Mouse (Mus musculus): ENCODE measurements around the gene Gm9964. TPM values are rescaled to one million over a fixed set of nuclear protein-coding genes. Genes with fewer than 3 reads are reported as not detected.
"Not testable (repeated sequence)": the region's sequence is repeated elsewhere in the genome, so short reads cannot be mapped to it uniquely, and the experiment has no call there.

The Gm9964 gene
- polyA plus RNA-seq, 1 experiment from 2014 or later, result not detected

- H3K4me1 ChIP-seq (ENCODE audit: control insufficient read depth, insufficient read depth, low read length), result peaks cover 20% of the 10 kb centered on the region
- no peak for ATAC-seq (replicated peaks; ENCODE audit: extremely low read depth, insufficient read depth, low FRiP score)
- 47% methylated on average over 9 of the region's 9 CpGs for WGBS
Measured at GRCm38 (mm10) chr11:79305697-79306340, 9.1 kb upstream of the Gm9964 start.

DNA sequence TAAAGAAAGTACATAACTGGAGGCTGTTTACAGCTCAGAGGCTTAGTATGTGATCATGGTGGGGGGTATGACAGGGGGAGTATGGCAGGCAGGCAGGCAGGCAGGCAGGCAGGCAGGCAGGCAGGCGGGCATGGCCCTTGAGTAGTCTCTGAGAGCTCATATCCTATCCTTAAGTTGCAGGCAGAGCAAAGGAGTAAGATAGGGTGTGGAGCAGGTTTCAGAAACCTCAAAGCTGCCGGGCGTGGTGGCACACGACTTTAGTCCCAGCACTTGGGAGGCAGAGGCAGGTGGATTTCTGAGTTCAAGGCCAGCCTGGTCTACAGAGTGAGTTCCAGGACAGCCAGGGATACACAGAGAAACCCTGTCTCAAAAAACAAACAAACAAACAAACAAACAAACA lies 7.5 kb upstream of the Gm9964 start:
- not testable (repeated sequence) for H3K9ac ChIP-seq (ENCODE audit: low read length); H3K9me3 ChIP-seq (replicated peaks; ENCODE audit: control insufficient read depth, low read length); H3K27me3 ChIP-seq (ENCODE audit: control insufficient read depth, insufficient read depth, low read length); H3K4me3 ChIP-seq (ENCODE audit: low read length); H3K36me3 ChIP-seq (ENCODE audit: control insufficient read depth, insufficient read depth); ATAC-seq (replicated peaks; ENCODE audit: extremely low read depth, insufficient read depth, low FRiP score); H3K27ac ChIP-seq (ENCODE audit: low read length); H3K4me2 ChIP-seq (ENCODE audit: low read depth, low read length)
- H3K4me1 ChIP-seq (ENCODE audit: control insufficient read depth, insufficient read depth, low read length), result peaks cover 20% of the 10 kb centered on the region
- 84% methylated on average over 4 of the region's 4 CpGs for WGBS

More at GRCm38 (mm10) chr11:79305697-79306340, 9.1 kb upstream of the Gm9964 start:
- no peaks in the 10 kb centered on the region for H3K27me3 ChIP-seq (ENCODE audit: control insufficient read depth, insufficient read depth, low read length)
- H3K4me2 ChIP-seq (ENCODE audit: low read depth, low read length), result 0 out of 2 replicates have a peak overlapping the region, but pooled peaks have one; percentile 22
- H3K9me3 ChIP-seq (replicated peaks; ENCODE audit: control insufficient read depth, low read length), result no peaks in the 10 kb centered on the region
- H3K27ac ChIP-seq (ENCODE audit: low read length), result peak overlapping the region; percentile 88
- H3K36me3 ChIP-seq (ENCODE audit: control insufficient read depth, insufficient read depth), result no peaks in the 10 kb centered on the region
- H3K9ac ChIP-seq (ENCODE audit: low read length), result no peak overlapping the region
- no peak overlapping the region for H3K4me3 ChIP-seq (ENCODE audit: low read length)

DNA sequence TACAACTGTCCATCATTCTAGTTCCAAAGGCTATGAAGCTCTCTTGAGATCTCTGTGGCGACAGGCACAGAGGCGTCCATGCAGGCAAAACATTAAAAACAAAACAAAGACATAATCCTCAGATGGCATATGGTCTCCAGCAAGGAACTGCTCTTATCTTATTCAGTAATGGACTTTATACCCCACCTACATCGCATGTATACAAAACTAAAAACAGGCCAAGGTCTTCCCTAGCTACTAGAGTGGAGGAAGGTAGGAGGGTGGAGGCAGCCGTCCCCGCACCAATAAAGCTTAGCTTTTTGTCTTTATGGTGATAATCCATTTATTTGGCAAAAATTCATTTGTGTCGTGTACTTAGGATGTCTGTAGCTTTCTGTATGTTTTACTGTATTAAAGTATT lies 6.4 kb upstream of the Gm9964 start:
- Histone ChIP-seq H3K4me1 (ENCODE audit: control insufficient read depth, insufficient read depth, low read length) (peaks cover 20% of the 10 kb centered on the region), H3K36me3 (ENCODE audit: control insufficient read depth, insufficient read depth) (no peaks in the 10 kb centered on the region), H3K27me3 (ENCODE audit: control insufficient read depth, insufficient read depth, low read length) (no peaks in the 10 kb centered on the region), H3K9ac (ENCODE audit: low read length) (no peak overlapping the region), H3K9me3 (replicated peaks; ENCODE audit: control insufficient read depth, low read length) (no peaks in the 10 kb centered on the region), H3K4me3 (ENCODE audit: low read length) (no peak overlapping the region), H3K4me2 (ENCODE audit: low read depth, low read length) (no peak overlapping the region), H3K27ac (ENCODE audit: low read length) (no peak overlapping the region)
- no peak for ATAC-seq (replicated peaks; ENCODE audit: extremely low read depth, insufficient read depth, low FRiP score)
- 79% methylated on average over 6 of the region's 6 CpGs for WGBS

GRCm38 (mm10) chr11:79299719-79300431 lies 3.2 kb upstream of the Gm9964 start:
- no peak overlapping the region for H3K4me3 ChIP-seq (ENCODE audit: low read length)
- H3K9ac ChIP-seq (ENCODE audit: low read length), result no peak overlapping the region
- H3K9me3 ChIP-seq (replicated peaks; ENCODE audit: control insufficient read depth, low read length), result no peaks in the 10 kb centered on the region
- H3K4me2 ChIP-seq (ENCODE audit: low read depth, low read length), result no peak overlapping the region
- no peaks in the 10 kb centered on the region for H3K36me3 ChIP-seq (ENCODE audit: control insufficient read depth, insufficient read depth)
- no peak overlapping the region for H3K27ac ChIP-seq (ENCODE audit: low read length)
- no peaks in the 10 kb centered on the region for H3K27me3 ChIP-seq (ENCODE audit: control insufficient read depth, insufficient read depth, low read length)
- no peaks in the 10 kb centered on the region for H3K4me1 ChIP-seq (ENCODE audit: control insufficient read depth, insufficient read depth, low read length)
- no peak for ATAC-seq (replicated peaks; ENCODE audit: extremely low read depth, insufficient read depth, low FRiP score)
- 68% methylated on average over 9 of the region's 9 CpGs for WGBS

DNA sequence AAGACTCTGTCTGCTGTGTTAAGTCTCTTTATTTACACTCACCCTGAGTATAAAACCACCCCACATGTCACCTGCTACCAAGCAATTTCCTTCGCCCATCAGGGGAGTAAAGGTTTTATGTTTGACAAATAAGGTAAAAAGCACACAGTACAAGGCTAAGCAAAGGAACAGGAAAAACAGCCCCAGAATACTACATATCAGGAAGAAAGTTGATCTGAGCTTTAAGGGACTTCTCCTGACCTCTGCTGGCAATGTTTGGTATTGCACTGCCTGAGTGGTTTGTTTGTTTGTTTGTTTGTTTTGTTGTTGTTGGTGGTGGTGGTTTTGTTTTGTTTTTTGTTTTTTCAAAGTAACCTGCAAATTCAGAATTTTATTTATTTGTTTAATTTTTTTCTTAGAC lies 539 bp downstream of the Gm9964 start:
- ATAC-seq (replicated peaks; ENCODE audit: extremely low read depth, insufficient read depth, low FRiP score), result no peak
- Histone ChIP-seq H3K27ac (ENCODE audit: low read length) (no peak overlapping the region), H3K36me3 (ENCODE audit: control insufficient read depth, insufficient read depth) (no peaks in the 10 kb centered on the region), H3K4me2 (ENCODE audit: low read depth, low read length) (no peak overlapping the region), H3K4me1 (ENCODE audit: control insufficient read depth, insufficient read depth, low read length) (no peaks in the 10 kb centered on the region), H3K9ac (ENCODE audit: low read length) (no peak overlapping the region), H3K27me3 (ENCODE audit: control insufficient read depth, insufficient read depth, low read length) (no peaks in the 10 kb centered on the region), H3K9me3 (replicated peaks; ENCODE audit: control insufficient read depth, low read length) (no peaks in the 10 kb centered on the region), H3K4me3 (ENCODE audit: low read length) (no peak overlapping the region)
- WGBS, result 40% methylated on average over 1 of the region's 1 CpGs

DNA sequence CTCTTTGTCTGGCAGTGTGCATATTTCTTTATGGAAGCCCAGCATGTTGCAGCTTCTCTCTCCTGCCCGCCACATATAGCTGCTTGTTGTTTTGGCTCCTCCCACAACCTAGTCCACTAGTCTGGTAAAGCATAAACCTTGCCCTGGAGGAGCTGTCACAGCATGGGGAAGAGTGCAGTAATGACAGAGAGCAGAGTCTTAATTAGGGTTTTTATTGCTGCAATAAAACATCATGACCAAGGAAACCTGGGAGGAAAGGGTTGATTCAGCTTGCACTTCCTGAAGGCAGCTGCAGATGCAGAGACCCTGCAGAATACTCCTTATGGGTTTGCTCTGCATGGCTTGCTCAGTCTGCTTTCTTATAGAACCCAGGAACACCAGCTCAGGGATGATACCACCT lies 2.7 kb downstream of the Gm9964 start:
- H3K4me1 ChIP-seq (ENCODE audit: control insufficient read depth, insufficient read depth, low read length), result peaks cover 4% of the 10 kb centered on the region
- 69% methylated on average over 1 of the region's 1 CpGs for WGBS
- H3K9me3 ChIP-seq (replicated peaks; ENCODE audit: control insufficient read depth, low read length), result no peaks in the 10 kb centered on the region
- H3K4me2 ChIP-seq (ENCODE audit: low read depth, low read length), result no peak overlapping the region
- H3K4me3 ChIP-seq (ENCODE audit: low read length), result no peak overlapping the region
- H3K27ac ChIP-seq (ENCODE audit: low read length), result no peak overlapping the region
- ATAC-seq (replicated peaks; ENCODE audit: extremely low read depth, insufficient read depth, low FRiP score), result no peak
- H3K36me3 ChIP-seq (ENCODE audit: control insufficient read depth, insufficient read depth), result no peaks in the 10 kb centered on the region
- H3K9ac ChIP-seq (ENCODE audit: low read length), result no peak overlapping the region
- no peaks in the 10 kb centered on the region for H3K27me3 ChIP-seq (ENCODE audit: control insufficient read depth, insufficient read depth, low read length)

- no peak overlapping the region for H3K9ac ChIP-seq (ENCODE audit: low read length)
- H3K36me3 ChIP-seq (ENCODE audit: control insufficient read depth, insufficient read depth), result no peaks in the 10 kb centered on the region
- ATAC-seq (replicated peaks; ENCODE audit: extremely low read depth, insufficient read depth, low FRiP score), result no peak
- H3K4me1 ChIP-seq (ENCODE audit: control insufficient read depth, insufficient read depth, low read length), result peaks cover 8% of the 10 kb centered on the region
- no peaks in the 10 kb centered on the region for H3K27me3 ChIP-seq (ENCODE audit: control insufficient read depth, insufficient read depth, low read length)
- no peak overlapping the region for H3K27ac ChIP-seq (ENCODE audit: low read length)
- H3K4me3 ChIP-seq (ENCODE audit: low read length), result no peak overlapping the region
- no peaks in the 10 kb centered on the region for H3K9me3 ChIP-seq (replicated peaks; ENCODE audit: control insufficient read depth, low read length)
- H3K4me2 ChIP-seq (ENCODE audit: low read depth, low read length), result no peak overlapping the region
- WGBS, result 83% methylated on average over 3 of the region's 3 CpGs
Measured at GRCm38 (mm10) chr11:79293025-79293424, 3.7 kb downstream of the Gm9964 start.

- Histone ChIP-seq H3K27ac (ENCODE audit: low read length) (no peak overlapping the region), H3K4me2 (ENCODE audit: low read depth, low read length) (no peak overlapping the region), H3K27me3 (ENCODE audit: control insufficient read depth, insufficient read depth, low read length) (no peaks in the 10 kb centered on the region), H3K36me3 (ENCODE audit: control insufficient read depth, insufficient read depth) (no peaks in the 10 kb centered on the region), H3K9ac (ENCODE audit: low read length) (no peak overlapping the region), H3K4me1 (ENCODE audit: control insufficient read depth, insufficient read depth, low read length) (peaks cover 10% of the 10 kb centered on the region), H3K4me3 (ENCODE audit: low read length) (no peak overlapping the region), H3K9me3 (replicated peaks; ENCODE audit: control insufficient read depth, low read length) (no peaks in the 10 kb centered on the region)
- ATAC-seq (replicated peaks; ENCODE audit: extremely low read depth, insufficient read depth, low FRiP score), result no peak
- WGBS, result 85% methylated on average over 3 of the region's 3 CpGs
Measured at GRCm38 (mm10) chr11:79292130-79292529, 4.6 kb downstream of the Gm9964 start.

- H3K4me3 ChIP-seq (ENCODE audit: low read length), result no peak overlapping the region
- no peak overlapping the region for H3K4me2 ChIP-seq (ENCODE audit: low read depth, low read length)
- no peak overlapping the region for H3K9ac ChIP-seq (ENCODE audit: low read length)
- WGBS, result 54% methylated on average over 5 of the region's 5 CpGs
- no peaks in the 10 kb centered on the region for H3K36me3 ChIP-seq (ENCODE audit: control insufficient read depth, insufficient read depth)
- H3K9me3 ChIP-seq (replicated peaks; ENCODE audit: control insufficient read depth, low read length), result no peaks in the 10 kb centered on the region
- peaks cover 11% of the 10 kb centered on the region for H3K4me1 ChIP-seq (ENCODE audit: control insufficient read depth, insufficient read depth, low read length)
- ATAC-seq (replicated peaks; ENCODE audit: extremely low read depth, insufficient read depth, low FRiP score), result no peak
- no peaks in the 10 kb centered on the region for H3K27me3 ChIP-seq (ENCODE audit: control insufficient read depth, insufficient read depth, low read length)
- no peak overlapping the region for H3K27ac ChIP-seq (ENCODE audit: low read length)
Measured at GRCm38 (mm10) chr11:79291651-79292050, 5.1 kb downstream of the Gm9964 start.
